Mouse (Mus musculus): Measurements from ENCODE around the gene Actc1. TPM values are rescaled to one million over a fixed set of nuclear protein-coding genes. Genes with fewer than 3 reads are reported as not detected.

The Actc1 gene
- polyA plus RNA-seq, 1 experiment from 2014 or later = 10.2 TPM

- WGBS = 84% methylated on average over 4 of the region's 4 CpGs
- no peak overlapping the region for H3K4me2 ChIP-seq (replicated peaks; ENCODE audit: low read depth)
- no peak for ATAC-seq
- no peaks in the 10 kb centered on the region for H3K4me1 ChIP-seq (replicated peaks; ENCODE audit: control insufficient read depth, insufficient read depth, low read length)
- H3K4me3 ChIP-seq (ENCODE audit: low read depth, low read length) = no peak overlapping the region
- no peaks in the 10 kb centered on the region for H3K36me3 ChIP-seq (ENCODE audit: control insufficient read depth, insufficient read depth)
- no peaks in the 10 kb centered on the region for H3K27me3 ChIP-seq (replicated peaks; ENCODE audit: control insufficient read depth, insufficient read depth, low read length)
- no peaks in the 10 kb centered on the region for H3K9me3 ChIP-seq (ENCODE audit: control insufficient read depth)
- H3K9ac ChIP-seq (ENCODE audit: low read depth, low read length) = no peak overlapping the region
- no peak overlapping the region for H3K27ac ChIP-seq (ENCODE audit: low read depth, low read length)
- TF ChIP-seq CTCF (IDR thresholded peaks at IDR 0.05; ENCODE audit: low read depth) = no peak
Observed at GRCm38 (mm10) chr2:114054129-114054528, 781 bp upstream of the Actc1 start.

DNA sequence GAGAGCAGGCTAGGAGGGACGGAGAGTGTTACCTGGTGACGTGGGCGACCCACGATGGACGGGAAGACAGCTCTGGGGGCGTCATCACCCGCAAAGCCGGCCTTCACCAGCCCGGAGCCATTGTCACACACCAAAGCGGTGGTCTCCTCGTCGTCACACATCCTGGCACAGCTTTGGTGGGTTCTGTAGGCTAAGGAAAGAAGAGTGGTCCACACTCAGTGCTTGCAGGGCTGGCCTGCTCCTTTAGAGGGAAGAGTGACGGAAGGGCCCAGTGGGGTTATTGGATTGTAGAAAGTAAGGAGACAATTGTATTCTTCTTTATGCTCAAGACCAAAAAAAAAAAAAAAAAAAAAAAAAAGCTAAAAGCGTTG is 1.5 kb downstream of the Actc1 start:
- WGBS = 94% methylated on average over 14 of the region's 14 CpGs
- TF ChIP-seq CTCF (IDR thresholded peaks at IDR 0.05; ENCODE audit: low read depth) = no peak
- ATAC-seq = no peak
- H3K27ac ChIP-seq (ENCODE audit: low read depth, low read length) = no peak overlapping the region
- H3K4me3 ChIP-seq (ENCODE audit: low read depth, low read length) = no peak overlapping the region
- H3K9me3 ChIP-seq (ENCODE audit: control insufficient read depth) = no peaks in the 10 kb centered on the region
- H3K4me1 ChIP-seq (replicated peaks; ENCODE audit: control insufficient read depth, insufficient read depth, low read length) = no peaks in the 10 kb centered on the region
- H3K27me3 ChIP-seq (replicated peaks; ENCODE audit: control insufficient read depth, insufficient read depth, low read length) = no peaks in the 10 kb centered on the region
- H3K36me3 ChIP-seq (ENCODE audit: control insufficient read depth, insufficient read depth) = no peaks in the 10 kb centered on the region
- no peak overlapping the region for H3K9ac ChIP-seq (ENCODE audit: low read depth, low read length)
- no peak overlapping the region for H3K4me2 ChIP-seq (replicated peaks; ENCODE audit: low read depth)

- no peaks in the 10 kb centered on the region for H3K36me3 ChIP-seq (ENCODE audit: control insufficient read depth, insufficient read depth)
- no peaks in the 10 kb centered on the region for H3K4me1 ChIP-seq (replicated peaks; ENCODE audit: control insufficient read depth, insufficient read depth, low read length)
- no peaks in the 10 kb centered on the region for H3K9me3 ChIP-seq (ENCODE audit: control insufficient read depth)
- WGBS = 85% methylated on average over 7 of the region's 7 CpGs
- no peak for ATAC-seq
- no peak for TF ChIP-seq CTCF (IDR thresholded peaks at IDR 0.05; ENCODE audit: low read depth)
- H3K9ac ChIP-seq (ENCODE audit: low read depth, low read length) = no peak overlapping the region
- H3K4me2 ChIP-seq (replicated peaks; ENCODE audit: low read depth) = no peak overlapping the region
- no peak overlapping the region for H3K27ac ChIP-seq (ENCODE audit: low read depth, low read length)
- H3K4me3 ChIP-seq (ENCODE audit: low read depth, low read length) = no peak overlapping the region
- no peaks in the 10 kb centered on the region for H3K27me3 ChIP-seq (replicated peaks; ENCODE audit: control insufficient read depth, insufficient read depth, low read length)
Observed at GRCm38 (mm10) chr2:114051111-114051870, 2.1 kb downstream of the Actc1 start.

GRCm38 (mm10) chr2:114050150-114050549 is 3.2 kb downstream of the Actc1 start:
- Histone ChIP-seq H3K27ac (ENCODE audit: low read depth, low read length) (no peak overlapping the region), H3K27me3 (replicated peaks; ENCODE audit: control insufficient read depth, insufficient read depth, low read length) (no peaks in the 10 kb centered on the region), H3K4me1 (replicated peaks; ENCODE audit: control insufficient read depth, insufficient read depth, low read length) (no peaks in the 10 kb centered on the region), H3K36me3 (ENCODE audit: control insufficient read depth, insufficient read depth) (no peaks in the 10 kb centered on the region), H3K4me2 (replicated peaks; ENCODE audit: low read depth) (no peak overlapping the region), H3K4me3 (ENCODE audit: low read depth, low read length) (no peak overlapping the region), H3K9ac (ENCODE audit: low read depth, low read length) (no peak overlapping the region), H3K9me3 (ENCODE audit: control insufficient read depth) (no peaks in the 10 kb centered on the region)
- WGBS = 88% methylated on average over 7 of the region's 7 CpGs
- no peak for ATAC-seq
- TF ChIP-seq CTCF (IDR thresholded peaks at IDR 0.05; ENCODE audit: low read depth) = no peak

GRCm38 (mm10) chr2:114049372-114049771 is 4.0 kb downstream of the Actc1 start:
- no peak for TF ChIP-seq CTCF (IDR thresholded peaks at IDR 0.05; ENCODE audit: low read depth)

DNA sequence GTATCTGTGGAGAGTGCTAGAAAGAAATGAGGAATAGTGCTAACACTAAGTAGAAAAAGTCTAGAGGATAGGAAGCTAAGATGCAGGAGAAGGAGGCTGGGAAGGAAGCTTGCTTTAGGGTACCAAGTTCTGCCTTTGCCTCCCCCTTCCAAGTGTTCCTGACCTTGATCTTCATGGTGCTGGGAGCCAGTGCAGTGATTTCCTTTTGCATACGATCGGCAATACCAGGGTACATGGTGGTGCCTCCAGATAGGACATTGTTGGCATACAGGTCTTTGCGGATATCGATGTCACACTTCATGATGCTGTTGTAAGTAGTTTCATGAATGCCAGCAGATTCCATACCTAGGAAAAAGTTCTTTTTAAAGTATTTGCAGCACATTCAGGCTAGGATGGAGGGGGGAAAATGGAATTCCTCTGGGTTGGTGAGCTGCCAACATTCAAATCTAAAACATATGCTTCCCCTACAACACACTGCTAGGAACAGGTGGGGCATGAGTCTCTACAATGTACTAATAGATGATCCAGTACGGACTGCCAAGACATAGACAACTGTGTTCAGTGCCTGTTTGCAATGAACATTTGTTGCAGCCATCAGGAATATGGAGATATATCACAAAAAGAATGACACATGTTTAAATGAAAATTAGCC is 5.3 kb downstream of the Actc1 start:
- Histone ChIP-seq H3K4me3 (ENCODE audit: low read depth, low read length) (no peak overlapping the region), H3K27ac (ENCODE audit: low read depth, low read length) (no peak overlapping the region), H3K4me2 (replicated peaks; ENCODE audit: low read depth) (no peak overlapping the region), H3K9ac (ENCODE audit: low read depth, low read length) (no peak overlapping the region), H3K27me3 (replicated peaks; ENCODE audit: control insufficient read depth, insufficient read depth, low read length) (no peaks in the 10 kb centered on the region), H3K36me3 (ENCODE audit: control insufficient read depth, insufficient read depth) (no peaks in the 10 kb centered on the region), H3K9me3 (ENCODE audit: control insufficient read depth) (no peaks in the 10 kb centered on the region), H3K4me1 (replicated peaks; ENCODE audit: control insufficient read depth, insufficient read depth, low read length) (no peaks in the 10 kb centered on the region)
- no peak for TF ChIP-seq CTCF (IDR thresholded peaks at IDR 0.05; ENCODE audit: low read depth)
- ATAC-seq = no peak
- 86% methylated on average over 5 of the region's 5 CpGs for WGBS

More at GRCm38 (mm10) chr2:114049372-114049771, 4.0 kb downstream of the Actc1 start:
- Histone ChIP-seq H3K9me3 (ENCODE audit: control insufficient read depth) (no peaks in the 10 kb centered on the region), H3K4me1 (replicated peaks; ENCODE audit: control insufficient read depth, insufficient read depth, low read length) (no peaks in the 10 kb centered on the region), H3K9ac (ENCODE audit: low read depth, low read length) (no peak overlapping the region), H3K27ac (ENCODE audit: low read depth, low read length) (no peak overlapping the region), H3K27me3 (replicated peaks; ENCODE audit: control insufficient read depth, insufficient read depth, low read length) (no peaks in the 10 kb centered on the region), H3K4me2 (replicated peaks; ENCODE audit: low read depth) (no peak overlapping the region), H3K36me3 (ENCODE audit: control insufficient read depth, insufficient read depth) (no peaks in the 10 kb centered on the region), H3K4me3 (ENCODE audit: low read depth, low read length) (no peak overlapping the region)
- WGBS = 96% methylated on average over 7 of the region's 7 CpGs
- ATAC-seq = no peak
